Mouse (Mus musculus) intestine, embryonic 14.5 days (tissue): Measurements from ENCODE around the gene Fanci. TPM values are rescaled to one million over a fixed set of nuclear protein-coding genes. Genes with fewer than 3 reads are reported as not detected.
A peak's percentile ranks its signal among the peaks of the same experiment; 100 is the strongest.

Experiments used
- ATAC-seq: fragments of 200-750 bp; cut with Nextera tagmentation; replicated peaks from 2 replicates; pipeline ENCODE4 v1.8.0; 2017; ENCODE audit warnings: low read depth, moderate number of reproducible peaks, moderate TSS enrichment, moderate library complexity; ENCODE audit not compliant: low FRiP score, low TSS enrichment
- DNase-seq: peaks from one replicate; pipeline ENCODE4 v3.0.0-alpha.2; 2018; ENCODE audit warnings: low spot score
- H3K27ac ChIP-seq: fragments of 300-500 bp; sonication (generic); 2 replicates; pipeline ENCODE4 v1.5.1; 2014; ENCODE audit warnings: low read depth, mild to moderate bottlenecking, control low read depth
- H3K27me3 ChIP-seq: fragments of 300-500 bp; sonication (generic); replicated peaks from 2 replicates; pipeline ENCODE4 v1.6.1; 2014; ENCODE audit warnings: low read length, control low read depth; ENCODE audit not compliant: control insufficient read depth, insufficient read depth
- H3K36me3 ChIP-seq: fragments of 300-500 bp; sonication (generic); 2 replicates; pipeline ENCODE4 v1.6.1; 2014; ENCODE audit warnings: low read length, control low read depth; ENCODE audit not compliant: control insufficient read depth, insufficient read depth
- H3K4me1 ChIP-seq: fragments of 300-500 bp; sonication (generic); replicated peaks from 2 replicates; pipeline ENCODE4 v1.6.1; 2014; ENCODE audit warnings: low read length, control low read depth, mixed read lengths; ENCODE audit not compliant: control insufficient read depth, insufficient read depth
- H3K4me2 ChIP-seq: fragments of 300-500 bp; sonication (generic); 2 replicates; pipeline ENCODE4 v1.6.1; 2014; ENCODE audit warnings: low read length
- H3K4me3 ChIP-seq: fragments of 300-500 bp; sonication (generic); 2 replicates; pipeline ENCODE4 v1.5.1; 2014; ENCODE audit warnings: low read depth, low read length, control low read depth, mixed read lengths
- H3K9ac ChIP-seq: fragments of 300-500 bp; sonication (generic); 2 replicates; pipeline ENCODE4 v1.6.1; 2014; ENCODE audit warnings: mild to moderate bottlenecking, low read length
- H3K9me3 ChIP-seq: fragments of 300-500 bp; sonication (generic); 2 replicates; pipeline ENCODE4 v1.6.1; 2016; ENCODE audit warnings: low read length, control low read depth; ENCODE audit not compliant: control insufficient read depth
- WGBS: fragments of 180-500 bp; shearing (Covaris S2); extraction: QIAGEN DNeasy Blood & Tissue Kit; methylation state at CpG from one replicate; pipeline ENCODE4 v1.1.7; 2014; 5-methylcytosine and 5-hydroxymethylcytosine counted together
- polyA plus RNA-seq: library from polyadenylated mRNA; unstranded; fragments of >200 nt; fragmentation: Nextera tagmentation; extraction: Ambion mirVana; gene quantifications from 2 replicates; pipeline ENCODE4 v1.2.1, GENCODE M21; 2014

Fanci gene
- polyA plus RNA-seq, 1 experiment from 2014 or later = 11.7 TPM

DNA sequence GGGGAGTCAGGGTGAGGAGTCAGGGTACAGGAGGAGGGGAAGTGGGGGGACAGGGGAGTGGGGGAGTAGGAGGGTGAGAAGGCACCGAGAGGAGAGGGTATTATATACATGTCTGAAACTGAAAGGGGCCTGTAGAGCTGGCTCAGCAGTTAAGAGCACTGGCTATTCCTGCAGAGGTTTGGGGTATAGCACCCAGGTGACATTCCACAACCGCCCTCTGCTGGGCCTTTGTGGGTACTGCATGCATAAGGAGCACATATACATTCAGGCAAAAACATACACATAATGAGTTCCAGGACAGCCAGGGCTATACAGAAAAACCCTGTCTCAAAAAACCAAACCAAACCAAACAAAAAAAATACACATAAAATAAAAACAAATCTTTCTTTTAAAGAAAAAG lies 81.1 kb downstream of the Fanci start:
- no peak overlapping the region for H3K27ac ChIP-seq
- ATAC-seq = no peak
- H3K27me3 ChIP-seq = no peaks in the 10 kb centered on the region; the same call in 1 of the 2 replicates
- H3K36me3 ChIP-seq = no peaks in the 10 kb centered on the region
- H3K4me2 ChIP-seq = no peak overlapping the region
- DNase-seq = no peak
- 0 out of 2 replicates have a peak, but pooled peaks cover 4% of the 10 kb centered on the region for H3K4me1 ChIP-seq
- H3K9ac ChIP-seq = no peak overlapping the region
- H3K9me3 ChIP-seq = no peaks in the 10 kb centered on the region
- H3K4me3 ChIP-seq = no peak overlapping the region
- 50% methylated on average over 2 of the region's 2 CpGs for WGBS

DNA sequence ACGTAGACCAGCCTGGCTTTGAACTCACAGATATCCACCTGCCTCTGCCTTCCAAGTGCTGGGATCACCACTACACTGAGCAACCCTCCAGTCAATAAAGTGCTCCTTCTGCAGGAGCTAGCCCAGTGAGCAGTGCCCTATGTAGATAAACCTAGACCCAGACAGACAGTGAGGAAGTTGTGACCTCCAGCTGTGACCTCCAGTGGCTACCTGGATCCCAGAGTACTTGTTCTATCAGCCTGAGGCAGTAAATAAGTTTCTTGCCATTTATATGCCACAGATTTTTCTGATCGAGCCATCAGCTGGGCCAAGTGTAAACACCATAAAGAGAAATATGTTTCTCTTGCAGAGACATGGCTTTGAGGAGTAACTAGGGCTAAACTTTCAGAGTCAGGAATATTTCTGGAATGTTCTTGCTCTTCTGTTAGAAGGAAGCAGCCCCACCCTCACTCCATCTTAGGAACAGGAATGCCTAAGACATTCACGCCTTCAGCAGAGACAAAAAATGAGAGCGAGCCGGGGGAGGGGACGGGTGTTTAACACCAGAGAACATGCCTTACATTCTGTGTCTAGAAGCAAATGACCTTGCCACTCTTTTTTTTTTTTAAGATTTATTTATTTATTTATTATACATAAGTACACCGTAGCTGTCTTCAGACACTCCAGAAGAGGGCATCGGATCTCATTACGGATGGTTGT lies 81.9 kb downstream of the Fanci start:
- DNase-seq (no peak), ATAC-seq (no peak)
- 75% methylated on average over 9 of the region's 9 CpGs for WGBS
- Histone ChIP-seq H3K4me3 (no peak overlapping the region), H3K36me3 (no peaks in the 10 kb centered on the region), H3K4me1 (no peaks in the 10 kb centered on the region), H3K27me3 (no peaks in the 10 kb centered on the region), H3K9ac (no peak overlapping the region), H3K9me3 (no peaks in the 10 kb centered on the region), H3K27ac (no peak overlapping the region), H3K4me2 (no peak overlapping the region)

DNA sequence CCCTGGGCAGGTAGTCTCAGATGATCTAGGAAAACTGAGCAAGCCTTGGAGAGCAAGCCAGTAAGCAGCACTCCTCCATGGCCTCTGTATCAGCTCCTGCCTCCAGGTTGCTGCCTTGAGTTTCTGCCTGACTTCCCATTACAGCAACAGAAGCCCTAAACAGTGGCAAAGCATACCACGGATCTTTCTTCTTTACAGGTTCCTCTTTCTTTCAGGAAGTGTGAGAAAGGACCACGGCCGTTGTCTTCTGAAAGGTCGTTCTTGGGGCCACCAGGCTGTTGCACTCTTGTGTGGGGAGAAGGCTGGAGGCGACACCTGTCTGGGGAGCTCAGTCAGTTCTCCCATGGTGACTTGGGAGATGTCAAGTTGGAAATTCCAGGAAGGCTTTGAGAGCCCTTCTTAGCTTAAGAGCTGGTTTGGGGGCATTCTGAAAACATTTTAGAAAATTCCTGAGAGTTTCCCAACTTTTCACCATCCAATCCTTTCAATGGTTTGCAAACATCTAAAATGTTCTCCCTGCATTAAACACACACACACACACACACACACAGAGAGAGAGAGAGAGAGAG lies 83.2 kb downstream of the Fanci start:
- H3K4me3 ChIP-seq = no peak overlapping the region
- no peak overlapping the region for H3K27ac ChIP-seq
- no peaks in the 10 kb centered on the region for H3K4me1 ChIP-seq
- no peaks in the 10 kb centered on the region for H3K36me3 ChIP-seq
- no peak overlapping the region for H3K4me2 ChIP-seq
- H3K9me3 ChIP-seq = no peaks in the 10 kb centered on the region
- 79% methylated on average over 5 of the region's 5 CpGs for WGBS
- ATAC-seq (no peak), DNase-seq (no peak)
- no peak overlapping the region for H3K9ac ChIP-seq
- H3K27me3 ChIP-seq = no peaks in the 10 kb centered on the region

DNA sequence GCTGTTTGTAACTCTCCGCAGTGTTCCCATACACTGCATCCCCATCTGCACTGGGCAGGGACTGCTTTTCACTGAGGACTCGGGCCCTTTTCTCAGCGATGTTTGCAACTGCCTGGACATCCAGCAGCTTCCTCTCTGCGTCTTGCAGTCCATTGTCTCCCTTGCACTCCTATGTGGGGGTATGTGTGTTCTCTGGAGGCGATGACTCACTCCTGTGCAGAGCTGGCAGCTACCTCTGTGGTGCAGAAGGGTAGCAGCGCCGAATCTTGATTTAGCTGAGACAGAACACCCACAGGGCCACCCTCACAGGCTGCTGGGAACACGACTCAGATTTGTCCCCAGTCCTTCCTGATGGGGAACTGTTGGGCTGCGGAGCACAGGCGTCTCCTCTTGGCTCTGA lies 94.8 kb downstream of the Fanci start:
- H3K9me3 ChIP-seq = no peaks in the 10 kb centered on the region
- no peaks in the 10 kb centered on the region for H3K4me1 ChIP-seq
- ATAC-seq = no peak
- WGBS = 53% methylated on average over 10 of the region's 10 CpGs
- H3K9ac ChIP-seq = no peak overlapping the region
- no peak for DNase-seq
- H3K4me2 ChIP-seq = no peak overlapping the region
- no peaks in the 10 kb centered on the region for H3K36me3 ChIP-seq
- H3K27me3 ChIP-seq = no peaks in the 10 kb centered on the region
- no peak overlapping the region for H3K27ac ChIP-seq
- no peak overlapping the region for H3K4me3 ChIP-seq

DNA sequence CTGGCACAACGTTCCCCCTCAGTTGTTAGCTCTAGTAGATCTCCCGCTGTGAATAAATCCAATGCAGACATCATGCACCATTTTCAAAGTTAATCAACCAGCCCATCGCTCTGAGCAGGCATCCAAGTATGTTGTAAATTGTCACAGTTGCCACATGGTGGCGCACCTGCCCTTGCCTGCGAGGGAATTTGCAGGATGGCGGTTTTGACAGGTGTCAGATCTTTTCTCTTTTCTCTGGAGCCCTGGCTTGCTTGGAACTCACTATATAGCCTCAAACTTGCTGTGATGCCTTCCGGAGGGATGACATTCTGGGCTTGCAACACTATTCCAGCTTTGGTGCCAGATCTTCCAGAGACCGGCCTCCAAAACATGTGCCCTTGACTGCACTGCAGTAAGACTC lies 102.2 kb downstream of the Fanci start:
- H3K4me2 ChIP-seq = no peak overlapping the region
- no peak overlapping the region for H3K4me3 ChIP-seq
- H3K4me1 ChIP-seq = no peaks in the 10 kb centered on the region
- no peak for ATAC-seq
- DNase-seq = peak; percentile 62
- no peaks in the 10 kb centered on the region for H3K36me3 ChIP-seq
- no peaks in the 10 kb centered on the region for H3K9me3 ChIP-seq
- H3K27ac ChIP-seq = no peak overlapping the region
- H3K9ac ChIP-seq = no peak overlapping the region
- peaks cover 53% of the 10 kb centered on the region for H3K27me3 ChIP-seq
- WGBS = 9% methylated on average over 8 of the region's 8 CpGs

DNA sequence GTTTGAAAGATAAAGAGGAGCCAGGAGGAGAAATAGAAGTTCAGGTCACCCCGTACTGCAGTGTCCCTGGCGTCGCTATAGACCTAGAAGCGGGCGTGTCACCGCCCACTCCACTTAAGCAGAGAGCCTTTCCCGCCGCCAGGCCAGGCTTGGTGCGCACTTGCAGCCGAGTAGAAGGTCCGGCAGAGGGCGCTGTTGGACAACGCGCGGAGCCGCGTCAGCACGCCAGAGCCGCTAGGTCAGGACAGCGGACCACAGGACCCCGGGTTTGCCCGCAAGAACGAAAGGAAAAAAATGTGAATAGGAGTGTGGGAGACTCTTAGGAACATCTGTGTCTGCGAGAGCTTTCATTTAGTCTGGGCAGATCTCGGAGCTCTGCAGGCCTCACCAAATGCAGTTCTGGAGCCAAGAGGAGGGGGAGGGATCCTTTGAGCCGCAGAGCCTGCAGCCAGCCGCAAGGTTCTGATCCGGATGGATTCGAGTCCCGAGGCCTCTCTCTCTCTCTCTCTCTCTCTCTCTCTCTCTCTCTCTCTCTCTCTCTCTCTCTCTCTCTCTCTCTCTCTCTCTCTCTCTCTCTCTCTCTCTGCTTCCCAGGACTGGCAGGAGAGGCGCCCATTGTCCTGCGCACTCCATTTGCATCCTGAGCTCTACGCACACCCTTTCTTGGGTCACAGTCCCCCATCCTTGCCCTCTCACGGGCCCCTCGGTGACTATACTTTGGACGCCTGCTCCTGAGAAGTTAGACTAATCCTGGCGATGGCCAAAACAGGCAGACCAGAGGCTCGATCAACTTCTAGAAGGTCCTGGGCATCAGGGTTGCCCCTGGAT lies 104.5 kb downstream of the Fanci start:
- no peaks in the 10 kb centered on the region for H3K9me3 ChIP-seq
- peak overlapping the region; percentile 9 for H3K4me3 ChIP-seq
- no peak overlapping the region for H3K27ac ChIP-seq
- H3K4me1 ChIP-seq = no peaks in the 10 kb centered on the region
- peaks cover 76% of the 10 kb centered on the region for H3K27me3 ChIP-seq
- no peaks in the 10 kb centered on the region for H3K36me3 ChIP-seq
- peak; percentile 57; the same call in 1 of the 2 replicates for ATAC-seq
- WGBS = 3% methylated on average over 38 of the region's 38 CpGs
- no peak overlapping the region for H3K9ac ChIP-seq
- H3K4me2 ChIP-seq = peak overlapping the region; percentile 38
- peak; percentile 91 for DNase-seq

DNA sequence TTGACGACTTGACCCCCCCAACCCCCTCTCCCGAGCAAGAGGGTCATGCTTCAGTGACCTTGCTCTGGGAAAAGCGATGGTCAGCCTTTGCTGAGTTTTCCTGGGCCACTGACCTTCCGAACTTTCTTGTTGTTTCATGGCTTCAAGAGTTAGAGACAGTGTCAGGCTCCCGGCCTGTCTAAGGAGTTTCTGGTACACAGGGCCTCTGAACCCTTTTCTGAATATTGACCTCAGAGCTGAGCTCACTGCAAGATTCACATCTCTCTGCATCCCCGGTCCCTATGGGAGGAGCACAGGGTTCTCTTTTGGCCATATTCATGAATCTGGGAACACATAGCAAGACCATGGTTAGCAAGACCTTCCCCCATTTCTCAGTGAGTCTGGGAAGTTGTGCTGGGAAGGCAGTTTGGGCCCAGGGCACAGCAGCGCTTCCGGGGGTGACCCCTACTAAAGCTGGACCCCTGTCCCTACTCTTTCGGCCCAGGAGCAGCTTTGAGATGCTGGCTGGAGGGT lies 105.1 kb downstream of the Fanci start:
- Histone ChIP-seq H3K27me3 (peaks cover 83% of the 10 kb centered on the region), H3K4me3 (no peak overlapping the region), H3K36me3 (no peaks in the 10 kb centered on the region), H3K27ac (no peak overlapping the region), H3K9ac (no peak overlapping the region), H3K4me1 (no peaks in the 10 kb centered on the region), H3K9me3 (no peaks in the 10 kb centered on the region), H3K4me2 (no peak overlapping the region)
- DNase-seq (no peak), ATAC-seq (no peak)
- 7% methylated on average over 9 of the region's 9 CpGs for WGBS

DNA sequence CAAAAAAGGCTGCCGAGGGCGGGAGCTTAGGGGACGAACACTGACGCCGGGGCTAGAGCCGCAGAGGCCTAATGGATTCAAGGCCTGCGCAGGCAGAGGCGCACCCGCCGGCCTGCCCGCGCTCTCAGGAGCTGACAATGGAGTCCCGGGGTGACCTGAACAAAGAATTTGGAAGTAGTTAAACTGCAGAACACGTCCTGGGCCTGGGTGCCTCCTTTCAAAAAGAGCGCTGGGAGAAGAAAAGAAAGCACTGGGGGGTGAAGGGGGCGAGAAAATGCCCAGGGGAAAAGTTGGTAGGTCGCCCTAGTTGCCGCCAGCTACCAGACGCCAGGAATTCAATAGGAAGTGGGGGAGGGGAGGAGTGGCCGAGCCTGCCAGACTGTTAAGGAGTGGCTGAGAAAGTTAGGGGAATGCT lies 106.0 kb downstream of the Fanci start:
- H3K36me3 ChIP-seq = no peaks in the 10 kb centered on the region
- no peaks in the 10 kb centered on the region for H3K4me1 ChIP-seq
- H3K27ac ChIP-seq = no peak overlapping the region
- H3K9me3 ChIP-seq = no peaks in the 10 kb centered on the region
- no peak overlapping the region for H3K9ac ChIP-seq
- DNase-seq (no peak), ATAC-seq (no peak)
- H3K4me2 ChIP-seq = no peak overlapping the region
- WGBS = 3% methylated on average over 20 of the region's 20 CpGs
- H3K4me3 ChIP-seq = no peak overlapping the region
- H3K27me3 ChIP-seq = peaks cover 91% of the 10 kb centered on the region
